Mouse (Mus musculus) embryonic facial prominence, embryonic 13.5 days (tissue): ENCODE results near the gene Xcl1. TPM values are rescaled to one million over a fixed set of nuclear protein-coding genes. Genes with fewer than 3 reads are reported as not detected.

ENCODE experiments used
- ATAC-seq: fragments of 200-750 bp; cut with Nextera tagmentation; 2 replicates; pipeline ENCODE4 v1.8.0; 2017; ENCODE audit warnings: low read depth; ENCODE audit not compliant: insufficient number of reproducible peaks, insufficient read depth, low FRiP score, low TSS enrichment
- H3K27ac ChIP-seq: fragments of 300-500 bp; sonication (generic); 2 replicates; pipeline ENCODE4 v1.5.1; 2015; ENCODE audit warnings: moderate library complexity, mild to moderate bottlenecking, inconsistent platforms
- H3K27me3 ChIP-seq: fragments of 300-500 bp; sonication (generic); 2 replicates; pipeline ENCODE4 v1.6.1; 2015; ENCODE audit warnings: mild to moderate bottlenecking, inconsistent platforms
- H3K36me3 ChIP-seq: fragments of 300-500 bp; sonication (generic); 2 replicates; pipeline ENCODE4 v1.6.1; 2015; ENCODE audit warnings: mild to moderate bottlenecking, inconsistent platforms
- H3K4me1 ChIP-seq: fragments of 300-500 bp; sonication (generic); 2 replicates; pipeline ENCODE4 v1.6.1; 2015; ENCODE audit warnings: inconsistent platforms
- H3K4me2 ChIP-seq: fragments of 300-500 bp; sonication (generic); 2 replicates; pipeline ENCODE4 v1.6.1; 2015; ENCODE audit warnings: moderate library complexity, mild to moderate bottlenecking, inconsistent platforms
- H3K4me3 ChIP-seq: fragments of 300-500 bp; sonication (generic); 2 replicates; pipeline ENCODE4 v1.5.1; 2015; ENCODE audit warnings: mild to moderate bottlenecking, inconsistent platforms
- H3K9ac ChIP-seq: fragments of 300-500 bp; sonication (generic); 2 replicates; pipeline ENCODE4 v1.6.1; 2015; ENCODE audit warnings: mild to moderate bottlenecking, inconsistent platforms
- H3K9me3 ChIP-seq: fragments of 300-500 bp; sonication (generic); 2 replicates; pipeline ENCODE4 v1.6.1; 2016; ENCODE audit warnings: inconsistent platforms
- WGBS: fragments of 180-500 bp; shearing (Covaris S2); methylation state at CpG from one replicate; pipeline ENCODE4 v1.1.7; 2015; ENCODE audit warnings: mixed read lengths; 5-methylcytosine and 5-hydroxymethylcytosine counted together
- polyA plus RNA-seq: library from polyadenylated mRNA; unstranded; fragments of >200 nt; fragmentation: Nextera tagmentation; extraction: Ambion mirVana; gene quantifications from 2 replicates; pipeline ENCODE4 v1.2.1, GENCODE M21; 2015

Xcl1 gene
- polyA plus RNA-seq, 1 experiment from 2014 or later = not detected

DNA sequence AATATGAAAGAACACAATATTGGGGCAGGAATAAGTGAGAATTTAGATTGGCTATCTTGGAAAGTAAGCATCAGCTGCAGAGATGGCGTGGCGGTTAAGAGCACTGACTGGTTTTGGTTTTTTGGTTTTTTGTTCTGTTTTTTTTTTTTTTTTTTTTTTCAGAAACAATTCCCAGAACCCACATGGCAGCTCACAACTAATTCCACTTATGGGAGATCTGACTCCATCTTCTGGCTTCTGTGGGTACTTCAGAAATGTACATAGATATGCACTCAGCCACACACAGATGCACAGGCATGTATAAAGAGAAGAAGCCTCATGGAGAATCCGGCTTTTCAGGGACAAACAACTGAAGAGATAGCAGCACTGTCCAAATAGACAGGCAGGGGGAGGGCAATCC lies 22.6 kb upstream of the Xcl1 start:
- H3K4me3 ChIP-seq = no peak overlapping the region
- H3K4me1 ChIP-seq = no peaks in the 10 kb centered on the region
- H3K9ac ChIP-seq = no peak overlapping the region
- no peaks in the 10 kb centered on the region for H3K27me3 ChIP-seq
- no peaks in the 10 kb centered on the region for H3K9me3 ChIP-seq
- whole genome bisulfite sequencing = 91% methylated on average over 3 of the region's 3 CpGs
- ATAC-seq = no peak
- H3K27ac ChIP-seq = no peak overlapping the region
- no peak overlapping the region for H3K4me2 ChIP-seq
- no peaks in the 10 kb centered on the region for H3K36me3 ChIP-seq

DNA sequence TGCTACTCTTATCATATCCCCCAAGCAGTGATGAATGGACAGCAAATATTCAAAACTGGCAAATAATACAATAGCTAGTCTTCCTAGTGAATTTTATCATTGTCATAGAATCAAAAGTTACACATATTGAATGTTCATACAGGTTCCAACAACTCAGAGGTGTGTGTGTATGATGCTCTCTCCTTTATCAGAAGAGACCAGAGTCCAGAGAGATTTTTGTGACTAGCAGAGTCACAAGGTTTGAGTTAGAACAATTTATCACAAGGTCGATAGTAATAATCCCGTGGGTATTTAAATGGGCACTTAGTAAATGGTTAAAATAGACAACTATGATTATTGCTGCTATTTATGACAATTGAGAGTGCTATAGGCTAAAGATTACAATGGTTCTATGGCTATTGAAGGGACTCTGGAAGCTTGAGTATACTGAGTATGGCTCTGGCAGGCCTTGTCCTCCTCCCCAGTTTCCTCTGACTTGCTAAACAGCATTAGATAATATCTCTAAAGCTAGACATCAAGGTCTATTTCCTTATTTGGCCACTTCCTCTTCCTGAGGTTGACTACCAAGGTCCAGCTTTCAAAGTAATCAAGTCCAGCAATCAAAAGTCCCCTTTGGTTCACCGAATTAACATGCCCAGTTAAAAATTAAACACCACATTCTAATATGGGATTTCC lies 21.5 kb upstream of the Xcl1 start:
- H3K9me3 ChIP-seq = no peaks in the 10 kb centered on the region
- WGBS = 76% methylated on average over 3 of the region's 3 CpGs
- no peak overlapping the region for H3K27ac ChIP-seq
- no peaks in the 10 kb centered on the region for H3K27me3 ChIP-seq
- H3K9ac ChIP-seq = no peak overlapping the region
- H3K4me2 ChIP-seq = no peak overlapping the region
- no peak for ATAC-seq
- no peak overlapping the region for H3K4me3 ChIP-seq
- H3K36me3 ChIP-seq = no peaks in the 10 kb centered on the region
- no peaks in the 10 kb centered on the region for H3K4me1 ChIP-seq

DNA sequence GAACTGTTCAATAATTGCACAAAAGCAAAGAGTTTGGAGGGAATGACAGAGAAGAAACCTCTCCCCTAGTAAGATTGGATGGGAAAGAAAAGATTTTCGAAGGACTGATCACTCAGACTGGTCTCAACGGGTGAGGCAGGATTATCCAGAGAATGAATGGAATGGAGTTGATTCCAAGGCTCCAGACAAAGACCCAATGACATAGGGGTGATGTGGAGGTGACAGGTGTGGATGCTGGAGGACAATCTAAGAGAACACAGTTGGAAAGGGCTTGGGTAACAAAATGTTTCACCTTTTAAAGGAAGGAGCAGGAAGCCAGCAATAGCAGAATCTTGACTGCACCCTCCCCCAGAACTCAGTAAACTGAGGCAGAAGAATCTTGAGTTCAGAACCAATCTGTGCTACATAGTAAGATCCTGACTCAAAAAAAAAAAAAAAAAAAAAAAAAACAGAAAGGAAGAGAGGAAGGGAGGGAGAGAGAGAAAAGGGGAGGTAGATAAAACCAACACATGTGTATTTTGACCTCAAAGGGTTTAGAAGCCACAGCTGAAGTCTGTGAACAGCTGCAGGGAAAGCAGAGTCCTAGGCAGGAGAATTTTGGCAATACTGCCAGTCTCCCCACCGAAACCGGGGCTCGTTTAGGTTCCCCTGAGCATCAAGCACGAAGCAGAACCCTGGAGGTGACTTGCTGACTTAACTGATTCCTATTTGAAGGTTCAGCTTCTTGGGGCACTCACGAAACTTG lies 20.3 kb upstream of the Xcl1 start:
- 69% methylated on average over 7 of the region's 7 CpGs for WGBS
- Histone ChIP-seq H3K27ac (no peak overlapping the region), H3K36me3 (no peaks in the 10 kb centered on the region), H3K4me3 (no peak overlapping the region), H3K9me3 (no peaks in the 10 kb centered on the region), H3K4me2 (no peak overlapping the region), H3K9ac (no peak overlapping the region), H3K27me3 (no peaks in the 10 kb centered on the region), H3K4me1 (no peaks in the 10 kb centered on the region)
- ATAC-seq = no peak

DNA sequence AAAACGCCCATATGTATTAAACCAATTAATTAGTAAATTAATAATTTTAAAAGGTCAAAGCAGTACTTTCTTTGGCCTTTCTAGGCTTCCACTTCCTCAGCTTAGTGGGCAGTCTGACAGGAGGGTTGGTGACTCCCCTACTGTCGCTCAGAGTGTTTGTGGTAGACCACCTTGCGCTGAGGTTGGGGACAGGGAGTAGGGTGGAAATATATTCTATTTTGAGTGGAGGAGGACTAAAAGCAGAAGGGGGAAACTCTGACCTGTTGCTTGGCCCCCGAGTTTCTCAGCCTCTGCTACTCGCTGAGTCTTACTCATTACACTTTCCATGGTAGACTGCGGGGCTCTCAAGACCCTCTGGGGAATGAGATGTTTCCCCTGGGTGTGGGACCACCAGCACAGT lies 18.2 kb upstream of the Xcl1 start:
- Histone ChIP-seq H3K9me3 (no peaks in the 10 kb centered on the region), H3K36me3 (no peaks in the 10 kb centered on the region), H3K27me3 (no peaks in the 10 kb centered on the region), H3K4me2 (no peak overlapping the region), H3K9ac (no peak overlapping the region), H3K27ac (no peak overlapping the region), H3K4me1 (no peaks in the 10 kb centered on the region), H3K4me3 (no peak overlapping the region)
- 86% methylated on average over 6 of the region's 6 CpGs for WGBS
- no peak for ATAC-seq

- H3K4me3 ChIP-seq = no peak overlapping the region
- no peaks in the 10 kb centered on the region for H3K27me3 ChIP-seq
- ATAC-seq = no peak
- no peak overlapping the region for H3K4me2 ChIP-seq
- no peak overlapping the region for H3K27ac ChIP-seq
- H3K4me1 ChIP-seq = no peaks in the 10 kb centered on the region
- H3K9me3 ChIP-seq = no peaks in the 10 kb centered on the region
- no peaks in the 10 kb centered on the region for H3K36me3 ChIP-seq
- H3K9ac ChIP-seq = no peak overlapping the region
- 79% methylated on average over 2 of the region's 2 CpGs for WGBS
Measured at GRCm38 (mm10) chr1:164936060-164936459, 733 bp upstream of the Xcl1 start.

DNA sequence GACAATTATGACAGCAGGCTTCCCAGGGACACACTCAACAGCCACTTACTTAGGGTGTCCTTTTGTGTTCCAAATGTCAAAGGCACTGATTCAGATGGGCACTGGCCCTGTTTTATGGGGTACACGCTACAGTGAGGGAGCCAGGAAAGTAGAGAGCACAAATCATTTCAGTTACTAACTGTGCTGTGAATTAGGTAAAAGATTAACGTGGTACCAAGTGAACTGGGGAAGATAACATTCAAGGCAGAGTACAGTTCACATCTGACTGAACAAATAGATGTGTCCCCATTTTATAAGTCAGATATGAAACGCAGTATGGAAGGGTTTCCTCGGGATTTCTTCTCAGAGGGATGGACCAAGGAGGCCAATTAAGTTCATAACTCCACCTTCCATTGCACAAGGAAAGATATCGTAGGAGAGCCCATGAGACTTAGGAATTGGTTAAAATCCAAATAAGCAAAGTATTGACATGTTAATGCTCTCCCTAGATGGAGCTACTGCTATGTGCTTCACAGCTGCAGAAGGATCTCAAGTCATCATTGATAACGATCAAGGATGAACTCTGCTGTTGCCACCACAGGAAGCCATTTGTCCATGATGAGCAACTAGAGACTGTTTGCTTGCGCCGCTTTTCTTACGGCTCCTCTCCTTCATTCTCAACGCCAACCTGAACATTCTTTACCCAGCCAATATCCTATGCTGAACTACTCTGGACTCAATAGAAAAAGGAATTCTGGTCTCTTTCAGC lies 1.7 kb downstream of the Xcl1 start:
- 91% methylated on average over 10 of the region's 10 CpGs for WGBS
- H3K9ac ChIP-seq = no peak overlapping the region
- no peaks in the 10 kb centered on the region for H3K9me3 ChIP-seq
- H3K4me3 ChIP-seq = no peak overlapping the region
- no peaks in the 10 kb centered on the region for H3K4me1 ChIP-seq
- H3K27ac ChIP-seq = no peak overlapping the region
- ATAC-seq = no peak
- no peak overlapping the region for H3K4me2 ChIP-seq
- H3K36me3 ChIP-seq = no peaks in the 10 kb centered on the region
- H3K27me3 ChIP-seq = no peaks in the 10 kb centered on the region

DNA sequence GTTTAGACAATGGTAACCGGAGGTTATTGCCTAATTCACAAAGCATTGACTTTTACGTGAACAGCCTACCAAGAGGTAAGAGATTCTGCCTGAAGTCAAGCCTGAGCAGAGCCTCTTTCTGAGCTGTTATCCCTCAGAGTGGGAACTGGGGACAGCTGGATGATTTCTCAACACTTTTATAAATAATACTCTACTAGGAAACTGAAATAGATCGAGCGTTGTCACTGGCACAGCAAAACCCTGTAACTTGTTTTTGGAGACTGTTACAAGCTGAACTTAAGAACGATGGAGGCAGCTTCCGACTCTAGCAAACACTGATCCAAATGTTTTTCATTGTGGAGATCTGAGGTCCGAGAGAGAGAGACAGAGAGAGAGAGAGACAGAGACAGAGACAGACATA lies 4.2 kb downstream of the Xcl1 start:
- Histone ChIP-seq H3K4me1 (no peaks in the 10 kb centered on the region), H3K4me3 (no peak overlapping the region), H3K27ac (no peak overlapping the region), H3K4me2 (no peak overlapping the region), H3K36me3 (no peaks in the 10 kb centered on the region), H3K9me3 (no peaks in the 10 kb centered on the region), H3K27me3 (no peaks in the 10 kb centered on the region), H3K9ac (no peak overlapping the region)
- no peak for ATAC-seq
- WGBS = 90% methylated on average over 7 of the region's 7 CpGs

GRCm38 (mm10) chr1:164930006-164930405 lies 5.3 kb downstream of the Xcl1 start:
- no peak overlapping the region for H3K27ac ChIP-seq
- 67% methylated on average over 3 of the region's 3 CpGs for WGBS
- H3K4me3 ChIP-seq = no peak overlapping the region
- H3K9me3 ChIP-seq = no peaks in the 10 kb centered on the region
- no peak overlapping the region for H3K4me2 ChIP-seq
- no peak for ATAC-seq
- H3K36me3 ChIP-seq = no peaks in the 10 kb centered on the region
- no peaks in the 10 kb centered on the region for H3K4me1 ChIP-seq
- no peaks in the 10 kb centered on the region for H3K27me3 ChIP-seq
- H3K9ac ChIP-seq = no peak overlapping the region

DNA sequence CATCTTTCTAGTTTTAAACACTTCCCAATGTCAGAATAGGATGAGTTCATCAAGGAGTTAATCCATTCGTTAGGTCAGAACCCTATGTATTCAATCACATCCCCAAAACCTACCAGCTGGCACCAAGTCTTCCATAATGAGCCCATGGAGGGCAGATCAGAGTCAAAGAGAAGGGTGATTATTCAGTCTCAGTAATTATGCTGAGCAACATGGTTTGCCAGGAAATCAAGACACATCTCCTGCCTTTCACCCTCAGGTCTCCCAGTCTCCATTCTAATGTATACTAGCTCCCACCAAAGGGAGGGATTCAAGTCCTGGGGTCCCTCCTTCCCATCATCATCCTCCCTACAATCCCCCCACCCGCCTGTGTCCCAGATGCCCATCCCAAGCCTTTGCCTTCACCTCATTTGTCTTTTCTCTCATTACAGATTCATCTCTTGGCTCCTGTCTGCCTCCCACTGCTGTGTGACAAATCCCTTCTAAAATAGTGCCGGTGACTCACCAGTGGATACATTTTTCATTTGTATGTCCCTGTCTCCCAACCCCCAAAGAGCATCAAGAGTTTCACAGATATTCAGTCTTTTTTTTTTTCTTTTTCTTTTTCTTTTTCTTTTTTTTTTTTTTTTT lies 8.7 kb downstream of the Xcl1 start:
- no peaks in the 10 kb centered on the region for H3K4me1 ChIP-seq
- 87% methylated on average over 3 of the region's 3 CpGs for WGBS
- no peak for ATAC-seq
- no peak overlapping the region for H3K9ac ChIP-seq
- H3K4me2 ChIP-seq = no peak overlapping the region
- no peaks in the 10 kb centered on the region for H3K36me3 ChIP-seq
- H3K27ac ChIP-seq = no peak overlapping the region
- H3K27me3 ChIP-seq = no peaks in the 10 kb centered on the region
- no peak overlapping the region for H3K4me3 ChIP-seq
- no peaks in the 10 kb centered on the region for H3K9me3 ChIP-seq

- Histone ChIP-seq H3K9ac (no peak overlapping the region), H3K27ac (no peak overlapping the region), H3K27me3 (no peaks in the 10 kb centered on the region), H3K4me3 (no peak overlapping the region), H3K4me1 (no peaks in the 10 kb centered on the region), H3K36me3 (no peaks in the 10 kb centered on the region), H3K4me2 (no peak overlapping the region), H3K9me3 (no peaks in the 10 kb centered on the region)
- WGBS = 46% methylated on average over 4 of the region's 4 CpGs
- ATAC-seq = no peak
Measured at GRCm38 (mm10) chr1:164905047-164905446, 30.3 kb downstream of the Xcl1 start.

- WGBS = 85% methylated on average over 6 of the region's 6 CpGs
- no peak overlapping the region for H3K4me3 ChIP-seq
- no peak for ATAC-seq
- H3K36me3 ChIP-seq = no peaks in the 10 kb centered on the region
- H3K9ac ChIP-seq = no peak overlapping the region
- H3K4me2 ChIP-seq = no peak overlapping the region
- no peak overlapping the region for H3K27ac ChIP-seq
- peaks cover 7% of the 10 kb centered on the region; the same call in 1 of the 2 replicates for H3K27me3 ChIP-seq
- H3K9me3 ChIP-seq = no peaks in the 10 kb centered on the region
- H3K4me1 ChIP-seq = peaks cover 22% of the 10 kb centered on the region
Measured at GRCm38 (mm10) chr1:164900696-164901095, 34.6 kb downstream of the Xcl1 start.
